Mouse (Mus musculus) liver, postnatal 0 days (tissue): ENCODE data around the gene Hs3st4.

ENCODE experiments used
- CTCF ChIP-seq: sonication (generic); IDR thresholded peaks from 2 replicates; pipeline ENCODE4 v1.5.1; 2016; ENCODE audit warnings: antibody characterized with exemption, low read depth
- EP300 ChIP-seq: IDR thresholded peaks from 2 replicates; pipeline ENCODE4 v1.6.1; 2016; ENCODE audit warnings: antibody characterized with exemption, low read depth, mild to moderate bottlenecking

GRCm38 (mm10) chr7:124250566-124250965 is 267.9 kb downstream of the Hs3st4 start:
- TF ChIP-seq CTCF (no peak), EP300 (no peak)
